ENCODE assay signal across 8 mouse cellular contexts in genomic region chr14:76254565-76255501, GRCm38 (mm10).
DNase-seq lines count a peak whose midpoint lies in the region; ATAC-seq lines count a peak whose summit lies in the region.

No protein-coding gene starts in this region.

- no peak overlapping the region for H3K27ac ChIP-seq in kidney, embryonic 14.5 days (ENCODE audit: low read depth, low read length)
- peak overlapping the region; percentile 80 for H3K27ac ChIP-seq in midbrain, embryonic 14.5 days (replicated peaks; ENCODE audit: low read depth, low read length)

- no peak for DNase-seq in kidney, adult 8-10 months
- peak; percentile 17 for DNase-seq in forelimb bud, embryonic 11.5 days (ENCODE audit: low read depth, low spot score)
- DNase-seq in heart, postnatal 25 days (ENCODE audit: low spot score): peak; percentile 57
- peak; percentile 46 to 82 for DNase-seq in left cerebral cortex, adult 8-10 months (ENCODE audit: low spot score in 2 of 2)
- peak; percentile 85 for DNase-seq in midbrain, embryonic 14.5 days
- no peak for DNase-seq in spleen, postnatal 4 days (ENCODE audit: low spot score in 2 of 2)

- no peak overlapping the region for H3K4me2 ChIP-seq in kidney, embryonic 14.5 days (replicated peaks; ENCODE audit: low read depth, low read length)
- peak overlapping the region; percentile 34 for H3K4me2 ChIP-seq in midbrain, embryonic 14.5 days (ENCODE audit: low read length)

- intact Hi-C loops in heart, postnatal 25 days (cut with DNase I): no loop called here

- peak; percentile 29; the same call in 1 of the 2 replicates for ATAC-seq in kidney, embryonic 14.5 days (ENCODE audit: low FRiP score, low TSS enrichment)
- ATAC-seq in midbrain, embryonic 14.5 days (ENCODE audit: low FRiP score, low TSS enrichment): peak; percentile 89
- no peak for ATAC-seq in megakaryocyte, adult 5-6 weeks (ENCODE audit: poor library complexity, severe bottlenecking)

- no peaks in the 10 kb centered on the region for H3K27me3 ChIP-seq in kidney, embryonic 14.5 days (ENCODE audit: control insufficient read depth, insufficient read depth, low read length)
- H3K27me3 ChIP-seq in midbrain, embryonic 14.5 days (ENCODE audit: control insufficient read depth, insufficient read depth, low read length): no peaks in the 10 kb centered on the region

- no peaks in the 10 kb centered on the region for H3K9me3 ChIP-seq in kidney, embryonic 14.5 days (ENCODE audit: control insufficient read depth, low read length)
- no peaks in the 10 kb centered on the region for H3K9me3 ChIP-seq in midbrain, embryonic 14.5 days (ENCODE audit: control insufficient read depth, low read length)

- H3K9ac ChIP-seq in kidney, embryonic 14.5 days (ENCODE audit: low read depth, low read length): no peak overlapping the region
- peak overlapping the region; percentile 34; the same call in 1 of the 2 replicates for H3K9ac ChIP-seq in midbrain, embryonic 14.5 days (replicated peaks; ENCODE audit: low read length)

- no peaks in the 10 kb centered on the region for H3K36me3 ChIP-seq in kidney, embryonic 14.5 days (ENCODE audit: control insufficient read depth, insufficient read depth, low read length)
- no peaks in the 10 kb centered on the region for H3K36me3 ChIP-seq in midbrain, embryonic 14.5 days (ENCODE audit: control insufficient read depth, insufficient read depth, low read length)

- 34% methylated on average over 30 of the region's 30 CpGs for WGBS in kidney, embryonic 14.5 days
- 3% methylated on average over 30 of the region's 30 CpGs for WGBS in midbrain, embryonic 14.5 days

- H3K4me3 ChIP-seq in kidney, embryonic 14.5 days (ENCODE audit: low read length): no peak overlapping the region
- no peak overlapping the region for H3K4me3 ChIP-seq in midbrain, embryonic 14.5 days (replicated peaks; ENCODE audit: low read depth, low read length)

- no peaks in the 10 kb centered on the region for H3K4me1 ChIP-seq in kidney, embryonic 14.5 days (ENCODE audit: control insufficient read depth, insufficient read depth, low read length)
- H3K4me1 ChIP-seq in midbrain, embryonic 14.5 days (ENCODE audit: control insufficient read depth, insufficient read depth, low read length): peaks cover 23% of the 10 kb centered on the region

Comparison
In these comparisons a context has a peak if more than half of its experiments do, and no peak if none do; other contexts are left out.
1. DNase-seq: peak in forelimb bud, embryonic 11.5 days (single experiment), heart, postnatal 25 days (single experiment), left cerebral cortex, adult 8-10 months (2 of 2) and midbrain, embryonic 14.5 days (single experiment); none in kidney, adult 8-10 months (0 of 2) and spleen, postnatal 4 days (0 of 2).